In genomic region chr2:4560516-4560915, GRCm38 (mm10) we compare ENCODE assay signal across 8 mouse cellular contexts.
DNase-seq lines count a peak whose midpoint lies in the region; ATAC-seq and TF ChIP-seq lines count a peak whose summit lies in the region.
"Not testable (repeated sequence)": the region's sequence is repeated elsewhere in the genome, so short reads cannot be mapped to it uniquely, and the experiment has no call there.

No protein-coding gene starts in this region.

- TF ChIP-seq CTCF in forebrain, postnatal 0 days (IDR thresholded peaks at IDR 0.05; ENCODE audit: low read depth); kidney, postnatal 0 days (IDR thresholded peaks at IDR 0.05; ENCODE audit: low read depth); small intestine, adult 2 months (IDR thresholded peaks at IDR 0.05; ENCODE audit: extremely low read depth, insufficient read length, insufficient replicate concordance, low read depth, low read length): not testable (repeated sequence)

- not testable (repeated sequence) for H3K9me3 ChIP-seq in embryonic facial prominence, embryonic 11.5 days (replicated peaks; ENCODE audit: control insufficient read depth, low read length); forebrain, postnatal 0 days (ENCODE audit: low read length); hindbrain, embryonic 13.5 days; kidney, postnatal 0 days (replicated peaks; ENCODE audit: low read length); liver, embryonic 15.5 days (replicated peaks); midbrain, embryonic 13.5 days

- peak overlapping the region; percentile 32 for H3K4me3 ChIP-seq in embryonic facial prominence, embryonic 11.5 days (ENCODE audit: low read depth, low read length)
- H3K4me3 ChIP-seq in forebrain, postnatal 0 days (ENCODE audit: low read depth, low read length) = 0 out of 2 replicates have a peak overlapping the region, but pooled peaks have one; percentile 5
- H3K4me3 ChIP-seq in hindbrain, embryonic 13.5 days = peak overlapping the region; percentile 41
- H3K4me3 ChIP-seq in kidney, postnatal 0 days (replicated peaks; ENCODE audit: low read depth, low read length) = peak overlapping the region; percentile 43
- peak overlapping the region; percentile 70 for H3K4me3 ChIP-seq in liver, embryonic 15.5 days (replicated peaks)
- peak overlapping the region; percentile 38 for H3K4me3 ChIP-seq in midbrain, embryonic 13.5 days (replicated peaks)
- H3K4me3 ChIP-seq in small intestine, adult 2 months (ENCODE audit: low read depth, low read length) = peak overlapping the region; percentile 43; the same call in 1 of the 2 replicates

- WGBS in embryonic facial prominence, embryonic 11.5 days = 4% methylated on average over 2 of the region's 2 CpGs
- WGBS in forebrain, postnatal 0 days = 7% methylated on average over 2 of the region's 2 CpGs
- WGBS in hindbrain, embryonic 13.5 days = 14% methylated on average over 2 of the region's 2 CpGs
- WGBS in kidney, postnatal 0 days = 18% methylated on average over 2 of the region's 2 CpGs
- 8% methylated on average over 2 of the region's 2 CpGs for WGBS in liver, embryonic 15.5 days (ENCODE audit: insufficient replicate concordance)
- whole genome bisulfite sequencing in midbrain, embryonic 13.5 days = 10% methylated on average over 2 of the region's 2 CpGs
- 7% methylated on average over 2 of the region's 2 CpGs for WGBS in small intestine, adult 2 months

- not testable (repeated sequence) for TF ChIP-seq POLR2A in small intestine, adult 2 months (IDR thresholded peaks at IDR 0.05; ENCODE audit: low read depth, low read length)

- H3K4me1 ChIP-seq in embryonic facial prominence, embryonic 11.5 days (ENCODE audit: control insufficient read depth, insufficient read depth, low read length) = peaks cover 20% of the 10 kb centered on the region
- peaks cover 29% of the 10 kb centered on the region for H3K4me1 ChIP-seq in forebrain, postnatal 0 days (ENCODE audit: insufficient read depth)
- peaks cover 72% of the 10 kb centered on the region for H3K4me1 ChIP-seq in hindbrain, embryonic 13.5 days (replicated peaks)
- H3K4me1 ChIP-seq in kidney, postnatal 0 days (replicated peaks; ENCODE audit: insufficient read depth, low read length) = peaks cover 39% of the 10 kb centered on the region
- H3K4me1 ChIP-seq in liver, embryonic 15.5 days (replicated peaks) = peaks cover 80% of the 10 kb centered on the region
- peaks cover 82% of the 10 kb centered on the region for H3K4me1 ChIP-seq in midbrain, embryonic 13.5 days (replicated peaks)
- peaks cover 14% of the 10 kb centered on the region; the same call in 1 of the 2 replicates for H3K4me1 ChIP-seq in small intestine, adult 2 months (ENCODE audit: control insufficient read depth, insufficient read depth, insufficient read length, low read length)

- DNase-seq in CD4-positive helper T cell, adult 2 months (ENCODE audit: low read depth, low spot score) = peak; percentile 16
- not testable (repeated sequence) for DNase-seq in embryonic facial prominence, embryonic 11.5 days (ENCODE audit: low spot score); forebrain, postnatal 0 days; kidney, postnatal 0 days (ENCODE audit: low spot score)

- H3K9ac ChIP-seq in embryonic facial prominence, embryonic 11.5 days (replicated peaks; ENCODE audit: low read length) = peak overlapping the region; percentile 74
- H3K9ac ChIP-seq in forebrain, postnatal 0 days = not testable (repeated sequence)
- H3K9ac ChIP-seq in hindbrain, embryonic 13.5 days = peak overlapping the region; percentile 74
- peak overlapping the region; percentile 57; the same call in 1 of the 2 replicates for H3K9ac ChIP-seq in kidney, postnatal 0 days (ENCODE audit: low read depth, low read length)
- H3K9ac ChIP-seq in liver, embryonic 15.5 days = peak overlapping the region; percentile 76
- H3K9ac ChIP-seq in midbrain, embryonic 13.5 days (replicated peaks) = peak overlapping the region; percentile 59

- ATAC-seq in embryonic facial prominence, embryonic 11.5 days (replicated peaks; ENCODE audit: insufficient number of reproducible peaks, low FRiP score, low TSS enrichment, low read depth); forebrain, postnatal 0 days; hindbrain, embryonic 13.5 days (ENCODE audit: low FRiP score); kidney, postnatal 0 days (replicated peaks; ENCODE audit: low FRiP score, low read depth); liver, embryonic 15.5 days (ENCODE audit: insufficient read depth); midbrain, embryonic 13.5 days: not testable (repeated sequence)

- H3K4me2 ChIP-seq in embryonic facial prominence, embryonic 11.5 days (ENCODE audit: low read depth, low read length) = peak overlapping the region; percentile 68
- peak overlapping the region; percentile 51 for H3K4me2 ChIP-seq in forebrain, postnatal 0 days (ENCODE audit: low read depth)
- H3K4me2 ChIP-seq in hindbrain, embryonic 13.5 days = peak overlapping the region; percentile 70
- peak overlapping the region; percentile 58 for H3K4me2 ChIP-seq in kidney, postnatal 0 days (ENCODE audit: low read length)
- H3K4me2 ChIP-seq in liver, embryonic 15.5 days = peak overlapping the region; percentile 83
- H3K4me2 ChIP-seq in midbrain, embryonic 13.5 days (replicated peaks) = peak overlapping the region; percentile 60

- not testable (repeated sequence) for H3K27me3 ChIP-seq in embryonic facial prominence, embryonic 11.5 days (ENCODE audit: control insufficient read depth, insufficient read depth, low read length); forebrain, postnatal 0 days (ENCODE audit: insufficient read depth, low read length); hindbrain, embryonic 13.5 days; kidney, postnatal 0 days (ENCODE audit: insufficient read depth, low read length); liver, embryonic 15.5 days; midbrain, embryonic 13.5 days; small intestine, adult 2 months (ENCODE audit: control insufficient read depth, insufficient read depth, low read length)

- H3K36me3 ChIP-seq in embryonic facial prominence, embryonic 11.5 days (replicated peaks; ENCODE audit: control insufficient read depth, insufficient read depth, low read depth, low read length); forebrain, postnatal 0 days (ENCODE audit: insufficient read depth); hindbrain, embryonic 13.5 days; kidney, postnatal 0 days (ENCODE audit: insufficient read depth, low read length); midbrain, embryonic 13.5 days; small intestine, adult 2 months (ENCODE audit: control insufficient read depth, insufficient read depth, low read length): not testable (repeated sequence)
- peaks cover 25% of the 10 kb centered on the region for H3K36me3 ChIP-seq in liver, embryonic 15.5 days (replicated peaks)

- peak overlapping the region; percentile 93; the same call in 1 of the 2 replicates for H3K27ac ChIP-seq in embryonic facial prominence, embryonic 11.5 days (replicated peaks; ENCODE audit: low read depth, low read length)
- 0 out of 2 replicates have a peak overlapping the region, but pooled peaks have one; percentile 35 for H3K27ac ChIP-seq in forebrain, postnatal 0 days (ENCODE audit: low read depth, low read length)
- not testable (repeated sequence) for H3K27ac ChIP-seq in hindbrain, embryonic 13.5 days; midbrain, embryonic 13.5 days
- peak overlapping the region; percentile 51 for H3K27ac ChIP-seq in kidney, postnatal 0 days
- H3K27ac ChIP-seq in liver, embryonic 15.5 days (replicated peaks) = peak overlapping the region; percentile 100
- peak overlapping the region; percentile 84 for H3K27ac ChIP-seq in small intestine, adult 2 months (ENCODE audit: insufficient read depth, low read depth, low read length)

Comparison
In these comparisons a context has a peak if more than half of its experiments do, and no peak if none do; other contexts are left out.
1. H3K4me3 ChIP-seq: peak in every context shown above with its lines; median percentile 70 in liver, embryonic 15.5 days; 43 in kidney, postnatal 0 days; 43 in small intestine, adult 2 months; 41 in hindbrain, embryonic 13.5 days; 38 in midbrain, embryonic 13.5 days; 32 in embryonic facial prominence, embryonic 11.5 days; 5 in forebrain, postnatal 0 days.